In genomic region chr11:121673629-121674028, GRCm38 (mm10) we compare ENCODE assay signal across 8 mouse cellular contexts. TPM values are rescaled to one million over a fixed set of nuclear protein-coding genes. Genes with fewer than 3 reads are reported as not detected.
DNase-seq lines count a peak whose midpoint lies in the region; ATAC-seq and TF ChIP-seq lines count a peak whose summit lies in the region.

No protein-coding gene starts in this region.

- H3K9me3 ChIP-seq in kidney, embryonic 14.5 days (ENCODE audit: control insufficient read depth, low read length) = peaks cover 3% of the 10 kb centered on the region; the same call in 1 of the 2 replicates
- H3K9me3 ChIP-seq in heart, postnatal 0 days (replicated peaks; ENCODE audit: control insufficient read depth, low read length) = 0 out of 2 replicates have a peak, but pooled peaks cover 4% of the 10 kb centered on the region
- peaks cover 8% of the 10 kb centered on the region; the same call in 1 of the 2 replicates for H3K9me3 ChIP-seq in megakaryocyte, embryonic 14.5 days

- TF ChIP-seq EP300 in heart, postnatal 0 days (IDR thresholded peaks at IDR 0.05; ENCODE audit: low read depth) = no peak

- peak overlapping the region; percentile 77 for H3K4me2 ChIP-seq in kidney, embryonic 14.5 days (replicated peaks; ENCODE audit: low read depth, low read length)
- H3K4me2 ChIP-seq in heart, postnatal 0 days (ENCODE audit: low read depth, low read length) = peak overlapping the region; percentile 81

- DNase-seq in kidney, postnatal 4 days = no peak
- DNase-seq in heart, postnatal 0 days (ENCODE audit: low spot score) = no peak
- no peak for DNase-seq in frontal cortex, adult 2 months (ENCODE audit: extremely low spot score in 1 of 2, low spot score in 1 of 2)
- DNase-seq in layer of hippocampus, postnatal 14 days (ENCODE audit: low spot score in 2 of 2) = no peak

- H3K36me3 ChIP-seq in kidney, embryonic 14.5 days (ENCODE audit: control insufficient read depth, insufficient read depth, low read length) = no peaks in the 10 kb centered on the region
- peaks cover 7% of the 10 kb centered on the region for H3K36me3 ChIP-seq in heart, postnatal 0 days (replicated peaks; ENCODE audit: control insufficient read depth, insufficient read depth, low read length)
- H3K36me3 ChIP-seq in megakaryocyte, embryonic 14.5 days (replicated peaks; ENCODE audit: low read length) = peaks cover 30% of the 10 kb centered on the region

- H3K9ac ChIP-seq in kidney, embryonic 14.5 days (ENCODE audit: low read depth, low read length) = peak overlapping the region; percentile 77
- H3K9ac ChIP-seq in heart, postnatal 0 days (replicated peaks; ENCODE audit: low read depth, low read length) = peak overlapping the region; percentile 46; the same call in 1 of the 2 replicates

- TF ChIP-seq POLR2A in bone marrow, adult 2 months (IDR thresholded peaks at IDR 0.05; ENCODE audit: borderline replicate concordance, control insufficient read depth, low read depth, low read length) = no peak

- peak overlapping the region; percentile 94 for H3K27ac ChIP-seq in kidney, embryonic 14.5 days (ENCODE audit: low read depth, low read length)
- H3K27ac ChIP-seq in bone marrow, adult 2 months (ENCODE audit: control insufficient read depth, insufficient read depth, low read depth, low read length, poor library complexity) = peak overlapping the region; percentile 88
- peak overlapping the region; percentile 88 for H3K27ac ChIP-seq in heart, postnatal 0 days (ENCODE audit: low read depth)

- 73% methylated on average over 7 of the region's 7 CpGs for WGBS in kidney, embryonic 14.5 days
- WGBS in bone marrow, adult 2 months = 32% methylated on average over 7 of the region's 7 CpGs
- 57% methylated on average over 7 of the region's 7 CpGs for WGBS in heart, postnatal 0 days

- H3K4me1 ChIP-seq in kidney, embryonic 14.5 days (ENCODE audit: control insufficient read depth, insufficient read depth, low read length) = 0 out of 2 replicates have a peak, but pooled peaks cover 5% of the 10 kb centered on the region
- peaks cover 2% of the 10 kb centered on the region; the same call in 1 of the 2 replicates for H3K4me1 ChIP-seq in bone marrow, adult 2 months (ENCODE audit: control insufficient read depth, insufficient read depth, low read length)
- H3K4me1 ChIP-seq in heart, postnatal 0 days (ENCODE audit: control insufficient read depth, insufficient read depth) = 0 out of 2 replicates have a peak, but pooled peaks cover 4% of the 10 kb centered on the region
- peaks cover 27% of the 10 kb centered on the region for H3K4me1 ChIP-seq in megakaryocyte, embryonic 14.5 days

- peak; percentile 25 for ATAC-seq in kidney, embryonic 14.5 days (ENCODE audit: low FRiP score, low TSS enrichment)
- ATAC-seq in heart, postnatal 0 days (ENCODE audit: insufficient read depth, low read depth) = no peak
- ATAC-seq in erythroid progenitor cell, adult 5-6 weeks (replicated peaks; ENCODE audit: low FRiP score, poor library complexity, severe bottlenecking) = no peak

- TF ChIP-seq CTCF in bone marrow, adult 2 months (IDR thresholded peaks at IDR 0.05; ENCODE audit: control insufficient read depth, insufficient read depth, low read length) = no peak
- TF ChIP-seq CTCF in heart, postnatal 0 days (IDR thresholded peaks at IDR 0.05; ENCODE audit: low read depth) = no peak

- peak overlapping the region; percentile 72 for H3K4me3 ChIP-seq in kidney, embryonic 14.5 days (ENCODE audit: low read length)
- H3K4me3 ChIP-seq in bone marrow, adult 2 months (replicated peaks; ENCODE audit: control insufficient read depth, low read depth, low read length) = peak overlapping the region; percentile 30
- H3K4me3 ChIP-seq in heart, postnatal 0 days (ENCODE audit: low read depth, low read length) = peak overlapping the region; percentile 59
- peak overlapping the region; percentile 98 for H3K4me3 ChIP-seq in megakaryocyte, embryonic 14.5 days (replicated peaks)

- no peaks in the 10 kb centered on the region for H3K27me3 ChIP-seq in kidney, embryonic 14.5 days (ENCODE audit: control insufficient read depth, insufficient read depth, low read length)
- H3K27me3 ChIP-seq in heart, postnatal 0 days (ENCODE audit: control insufficient read depth, insufficient read depth, low read length) = no peaks in the 10 kb centered on the region
- H3K27me3 ChIP-seq in megakaryocyte, embryonic 14.5 days (replicated peaks) = no peaks in the 10 kb centered on the region

RNA-seq across cellular contexts. Expression of gene B3gntl1, which starts 0.7 kb away (rescaled TPM):
- 5.6 and 7.6 TPM in 2 replicates for polyA plus RNA-seq in kidney, embryonic 14.5 days (2014; fragmentation: Nextera tagmentation; extraction: Ambion mirVana)
- polyA plus RNA-seq in bone marrow, adult 2 months (2011; ENCODE audit: insufficient read depth, insufficient read length, low replicate concordance, missing spikeins) = 2.4 and 6.1 TPM in 2 replicates
- total RNA-seq in heart, postnatal 0 days (2014; rRNA removed; ENCODE audit: low replicate concordance) = 1.6 and 4.3 TPM in 2 replicates
- 3.9 and 4.7 TPM in 2 replicates for polyA plus RNA-seq in heart, postnatal 0 days (2015; fragmentation: Nextera tagmentation; extraction: Ambion mirVana)
- 0.60 and 0.77 TPM in 2 replicates for polyA plus RNA-seq in megakaryocyte, embryonic 14.5 days (2012; ENCODE audit: insufficient read depth, low replicate concordance)
- total RNA-seq in erythroid progenitor cell, adult 5-6 weeks (2015; ENCODE audit: low replicate concordance) = not detected in 2 replicates
- 0.53 and 3.0 TPM in 2 replicates for total RNA-seq in erythroid progenitor cell, adult 5-6 weeks (2017; ENCODE audit: low replicate concordance)
- polyA plus RNA-seq in frontal cortex, adult 2 months (2012; rRNA removed) = 7.2 and 7.7 TPM in 2 replicates
- total RNA-seq in layer of hippocampus, postnatal 14 days (2021) = 1 to 10 TPM; 6.6 to 8.7 TPM

RNA-seq across cellular contexts. Expression of gene Metrnl, which starts 27.7 kb away (rescaled TPM):
- polyA plus RNA-seq in kidney, embryonic 14.5 days (2014; fragmentation: Nextera tagmentation; extraction: Ambion mirVana) = 15.6 and 18.3 TPM in 2 replicates
- polyA plus RNA-seq in bone marrow, adult 2 months (2011; ENCODE audit: insufficient read depth, insufficient read length, low replicate concordance, missing spikeins) = 5.4 and 5.5 TPM in 2 replicates
- 16.1 and 27.9 TPM in 2 replicates for total RNA-seq in heart, postnatal 0 days (2014; rRNA removed; ENCODE audit: low replicate concordance)
- 17.3 and 20.7 TPM in 2 replicates for polyA plus RNA-seq in heart, postnatal 0 days (2015; fragmentation: Nextera tagmentation; extraction: Ambion mirVana)
- polyA plus RNA-seq in megakaryocyte, embryonic 14.5 days (2012; ENCODE audit: insufficient read depth, low replicate concordance) = 2.1 and 12.5 TPM in 2 replicates
- total RNA-seq in erythroid progenitor cell, adult 5-6 weeks (2015; ENCODE audit: low replicate concordance) = 2.2 and 6.7 TPM in 2 replicates
- 1.2 and 4.4 TPM in 2 replicates for total RNA-seq in erythroid progenitor cell, adult 5-6 weeks (2017; ENCODE audit: low replicate concordance)
- polyA plus RNA-seq in frontal cortex, adult 2 months (2012; rRNA removed) = 8.7 and 9.8 TPM in 2 replicates
- 10 to 100 TPM; 10.2 to 10.4 TPM for total RNA-seq in layer of hippocampus, postnatal 14 days (2021)

Comparison
In these comparisons a context has a peak if more than half of its experiments do, and no peak if none do; other contexts are left out.
1. H3K4me3 ChIP-seq: peak in every context shown above with its lines; median percentile 98 in megakaryocyte, embryonic 14.5 days; 72 in kidney, embryonic 14.5 days; 59 in heart, postnatal 0 days; 30 in bone marrow, adult 2 months.